Mouse (Mus musculus) MEL (cell line): Measurements from ENCODE around the gene Gabbr2.

Source experiments
- CTCF ChIP-seq, 3 experiments: IDR thresholded peaks in 2 of 3; conservative IDR thresholded peaks in 1 of 3; 2 replicates each; pipeline ENCODE4 v1.5.1; 2011 to 2012; ENCODE audit warnings: low read length in 3 of 3, low read depth in 2 of 3, mild to moderate bottlenecking in 2 of 3, improper control_type of control experiment in 1 of 3, inconsistent platforms in 1 of 3, mixed read lengths in 1 of 3, moderate library complexity in 1 of 3; ENCODE audit not compliant: control insufficient read depth in 1 of 3, insufficient read depth in 1 of 3, poor library complexity in 1 of 3, severe bottlenecking in 1 of 3
- MAZ ChIP-seq: IDR thresholded peaks from 2 replicates; pipeline ENCODE4 v1.6.1; 2012; ENCODE audit warnings: low read depth, mild to moderate bottlenecking, inconsistent platforms, low read length, improper control_type of control experiment
- POLR2AphosphoS5 ChIP-seq: IDR thresholded peaks from 2 replicates; pipeline ENCODE4 v1.6.1; 2012; ENCODE audit warnings: low read depth, borderline replicate concordance, mild to moderate bottlenecking, inconsistent platforms, low read length, moderate library complexity, mixed read lengths
- TAL1 ChIP-seq: IDR thresholded peaks from 2 replicates; pipeline ENCODE4 v1.6.1; 2012; ENCODE audit warnings: mild to moderate bottlenecking, inconsistent platforms, low read length, moderate library complexity, mixed read lengths
- USF1 ChIP-seq: IDR thresholded peaks from 2 replicates; pipeline ENCODE4 v1.6.1; 2014; ENCODE audit warnings: low read depth, mild to moderate bottlenecking, inconsistent platforms, low read length, improper control_type of control experiment, moderate library complexity
- USF2 ChIP-seq, 2 experiments: IDR thresholded peaks; 2 replicates each; pipeline ENCODE4 v1.6.1; 2011 to 2012; ENCODE audit warnings: improper control_type of control experiment in 2 of 2, low read length in 2 of 2, borderline replicate concordance in 1 of 2, inconsistent platforms in 1 of 2, low read depth in 1 of 2, mild to moderate bottlenecking in 1 of 2; ENCODE audit not compliant: insufficient read depth in 1 of 2

DNA sequence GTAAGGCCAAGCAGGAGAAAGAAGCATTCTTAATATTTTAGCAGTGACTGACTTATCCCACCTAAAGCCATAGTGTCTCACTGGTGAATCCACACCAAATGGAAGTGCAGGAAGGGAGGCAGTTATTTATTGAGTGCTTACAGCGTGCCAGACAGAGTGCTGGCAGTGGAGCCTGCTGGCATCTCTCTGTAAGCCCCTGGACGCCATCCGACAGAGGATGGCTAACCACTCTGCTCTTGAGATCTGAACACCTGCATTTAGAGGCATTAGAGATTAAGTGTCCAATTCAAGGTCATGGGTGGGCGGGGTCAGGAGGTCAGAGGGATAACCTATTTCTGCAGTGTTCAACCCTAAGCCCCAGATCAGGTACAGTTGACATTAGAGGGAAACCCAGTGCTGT lies 2.8 kb downstream of the Gabbr2 start:
- TF ChIP-seq TAL1 = no peak
- no peak for TF ChIP-seq CTCF (IDR thresholded peaks at IDR 0.05 in 2 of 3, conservative IDR thresholded peaks at IDR 0.05 in 1 of 3; ENCODE audit: control insufficient read depth in 1 of 3, insufficient read depth in 1 of 3, low read depth in 2 of 3, low read length in 3 of 3, poor library complexity in 1 of 3, severe bottlenecking in 1 of 3)
- TF ChIP-seq POLR2AphosphoS5 = no peak
- TF ChIP-seq USF2 (IDR thresholded peaks at IDR 0.05; ENCODE audit: borderline replicate concordance in 1 of 2, insufficient read depth in 1 of 2, low read depth in 1 of 2, low read length in 2 of 2) = no peak
- no peak for TF ChIP-seq USF1
- TF ChIP-seq MAZ = no peak
